ENCODE assay signal across 10 mouse cellular contexts in the genomic region with DNA sequence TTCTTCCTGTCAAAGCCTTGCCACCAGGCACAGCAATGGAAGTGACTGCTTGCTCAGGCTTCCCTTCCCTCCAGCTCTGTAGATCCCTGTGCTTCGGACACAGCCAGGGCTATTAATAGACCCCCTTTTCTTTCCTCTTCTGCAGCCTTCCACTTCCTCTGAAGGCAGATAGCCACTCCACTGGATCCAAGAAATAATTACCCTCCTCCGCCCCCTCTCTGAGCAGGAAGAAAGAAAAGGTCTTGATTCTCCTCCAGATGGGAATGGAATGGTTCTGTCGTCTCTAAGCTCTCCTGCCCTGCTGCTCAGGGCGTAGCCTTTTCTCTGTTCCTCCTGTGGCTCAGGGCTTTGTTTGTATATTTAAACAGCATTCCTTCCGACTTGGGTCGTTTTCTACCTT. TPM values are rescaled to one million over a fixed set of nuclear protein-coding genes. Genes with fewer than 3 reads are reported as not detected.
A peak's percentile ranks its signal among the peaks of the same experiment; 100 is the strongest.
DNase-seq lines count a peak whose midpoint lies in the region; ATAC-seq and TF ChIP-seq lines count a peak whose summit lies in the region.
"Had no signal": no experiment of that assay in that cellular context is flagged by ENCODE, and none has a peak within 500 bp of the region (broad histone marks: within the 10 kb centered on the region; RNA-seq: fewer than 3 reads in every experiment).

No protein-coding gene starts in this region.

- no peaks in the 10 kb centered on the region for H3K36me3 ChIP-seq in midbrain, embryonic 11.5 days (ENCODE audit: control insufficient read depth, insufficient read depth, low read length)
- H3K36me3 ChIP-seq in midbrain, embryonic 10.5 days: no peaks in the 10 kb centered on the region
- H3K36me3 ChIP-seq in heart, adult 2 months (ENCODE audit: control insufficient read depth, insufficient read depth, low read length): no peaks in the 10 kb centered on the region
- no peaks in the 10 kb centered on the region for H3K36me3 ChIP-seq in kidney, postnatal 0 days (ENCODE audit: insufficient read depth, low read length)
- no peaks in the 10 kb centered on the region for H3K36me3 ChIP-seq in midbrain, embryonic 16.5 days (ENCODE audit: control insufficient read depth, insufficient read depth, low read length)

- intact Hi-C loops in heart, adult 2 months (cut with DNase I): no loop called here

- H3K4me1 ChIP-seq in midbrain, embryonic 11.5 days (ENCODE audit: control insufficient read depth, insufficient read depth, low read length): no peaks in the 10 kb centered on the region
- peaks cover 14% of the 10 kb centered on the region for H3K4me1 ChIP-seq in midbrain, embryonic 10.5 days
- peaks cover 7% of the 10 kb centered on the region for H3K4me1 ChIP-seq in heart, adult 2 months (ENCODE audit: control insufficient read depth, insufficient read depth, low read length)
- peaks cover 10% of the 10 kb centered on the region for H3K4me1 ChIP-seq in kidney, postnatal 0 days (replicated peaks; ENCODE audit: insufficient read depth, low read length)
- peaks cover 6% of the 10 kb centered on the region; the same call in 1 of the 2 replicates for H3K4me1 ChIP-seq in midbrain, embryonic 16.5 days (ENCODE audit: control insufficient read depth, insufficient read depth, low read length)

- no peaks in the 10 kb centered on the region for H3K79me2 ChIP-seq in heart, adult 2 months (replicated peaks; ENCODE audit: control insufficient read depth, insufficient read depth, low read length)

- no peak overlapping the region for H3K4me2 ChIP-seq in midbrain, embryonic 11.5 days
- H3K4me2 ChIP-seq in kidney, postnatal 0 days (ENCODE audit: low read length): peak overlapping the region; percentile 35; the same call in 1 of the 2 replicates
- H3K4me2 ChIP-seq in midbrain, embryonic 16.5 days (ENCODE audit: low read length): no peak overlapping the region

- H3K4me3 ChIP-seq in midbrain, embryonic 11.5 days (ENCODE audit: low read depth, low read length): no peak overlapping the region
- H3K4me3 ChIP-seq in midbrain, embryonic 10.5 days: no peak overlapping the region
- H3K4me3 ChIP-seq in heart, adult 2 months: no peak overlapping the region
- H3K4me3 ChIP-seq in kidney, postnatal 0 days (replicated peaks; ENCODE audit: low read depth, low read length): no peak overlapping the region
- no peak overlapping the region for H3K4me3 ChIP-seq in midbrain, embryonic 16.5 days (ENCODE audit: low read depth, low read length)

- no peak for TF ChIP-seq POLR2A in heart, adult 2 months (IDR thresholded peaks at IDR 0.05; ENCODE audit: insufficient read depth, low read depth, low read length)

- ATAC-seq in midbrain, embryonic 11.5 days (ENCODE audit: low FRiP score): no peak
- no peak for ATAC-seq in kidney, postnatal 0 days (replicated peaks; ENCODE audit: low FRiP score, low read depth)
- no peak for ATAC-seq in midbrain, embryonic 16.5 days

- WGBS in midbrain, embryonic 11.5 days: 26% methylated on average over 6 of the region's 6 CpGs
- WGBS in midbrain, embryonic 10.5 days: 25% methylated on average over 6 of the region's 6 CpGs
- 7% methylated on average over 6 of the region's 6 CpGs for WGBS in heart, adult 2 months
- 16% methylated on average over 6 of the region's 6 CpGs for WGBS in kidney, postnatal 0 days
- WGBS in midbrain, embryonic 16.5 days: 9% methylated on average over 6 of the region's 6 CpGs

- TF ChIP-seq EP300 in heart, adult 2 months (IDR thresholded peaks at IDR 0.05; ENCODE audit: insufficient read depth, low read depth, low read length): no peak

- no peaks in the 10 kb centered on the region for H3K9me3 ChIP-seq in midbrain, embryonic 11.5 days (ENCODE audit: control insufficient read depth, low read length)
- H3K9me3 ChIP-seq in midbrain, embryonic 10.5 days (replicated peaks): no peaks in the 10 kb centered on the region
- H3K9me3 ChIP-seq in kidney, postnatal 0 days (replicated peaks; ENCODE audit: low read length): no peaks in the 10 kb centered on the region
- no peaks in the 10 kb centered on the region for H3K9me3 ChIP-seq in midbrain, embryonic 16.5 days (replicated peaks; ENCODE audit: control insufficient read depth, low read length, poor library complexity, severe bottlenecking)

- H3K27me3 ChIP-seq in midbrain, embryonic 11.5 days (ENCODE audit: control insufficient read depth, insufficient read depth, low read length): no peaks in the 10 kb centered on the region
- H3K27me3 ChIP-seq in midbrain, embryonic 10.5 days (ENCODE audit: low read depth, poor library complexity, severe bottlenecking): no peaks in the 10 kb centered on the region
- no peaks in the 10 kb centered on the region for H3K27me3 ChIP-seq in heart, adult 2 months (ENCODE audit: control insufficient read depth, insufficient read depth, low read length)
- H3K27me3 ChIP-seq in kidney, postnatal 0 days (ENCODE audit: insufficient read depth, low read length): no peaks in the 10 kb centered on the region
- H3K27me3 ChIP-seq in midbrain, embryonic 16.5 days (ENCODE audit: control insufficient read depth, insufficient read depth, low read depth, low read length): no peaks in the 10 kb centered on the region

- no peak for TF ChIP-seq CTCF in heart, adult 2 months (IDR thresholded peaks at IDR 0.05)
- TF ChIP-seq CTCF in kidney, postnatal 0 days (IDR thresholded peaks at IDR 0.05; ENCODE audit: low read depth): no peak

- no peak overlapping the region for H3K9ac ChIP-seq in midbrain, embryonic 11.5 days (ENCODE audit: low read length)
- no peak overlapping the region for H3K9ac ChIP-seq in heart, adult 2 months (ENCODE audit: low read depth, low read length)
- no peak overlapping the region for H3K9ac ChIP-seq in kidney, postnatal 0 days (ENCODE audit: low read depth, low read length)
- no peak overlapping the region for H3K9ac ChIP-seq in midbrain, embryonic 16.5 days (ENCODE audit: low read depth, low read length)

- H3K27ac ChIP-seq in midbrain, embryonic 11.5 days (ENCODE audit: low read depth, low read length): no peak overlapping the region
- H3K27ac ChIP-seq in midbrain, embryonic 10.5 days (replicated peaks): no peak overlapping the region; the same call in 1 of the 2 replicates
- H3K27ac ChIP-seq in heart, adult 2 months: peak overlapping the region; percentile 54
- H3K27ac ChIP-seq in kidney, postnatal 0 days: peak overlapping the region; percentile 76
- 0 out of 2 replicates have a peak overlapping the region, but pooled peaks have one; percentile 5 for H3K27ac ChIP-seq in midbrain, embryonic 16.5 days (ENCODE audit: low read length)

- DNase-seq in midbrain, embryonic 11.5 days (ENCODE audit: low spot score, missing footprints): peak; percentile 84
- DNase-seq in midbrain, embryonic 10.5 days (ENCODE audit: low spot score): no peak
- DNase-seq in heart, adult 2 months: peak; percentile 26 to 27
- DNase-seq in kidney, postnatal 0 days (ENCODE audit: low spot score): peak; percentile 86
- DNase-seq in ovary, postnatal 14 days (ENCODE audit: low spot score): no peak
- no peak for DNase-seq in urinary bladder, postnatal 14 days (ENCODE audit: low spot score)
- DNase-seq in right cerebral cortex, postnatal 25 days: no peak
- DNase-seq: cerebellum, postnatal 25 days; spleen, adult 18-20 months had no signal

RNA-seq across cellular contexts. Expression of a gene that starts 27.0 kb away (rescaled TPM):
- 22.3 and 23.0 TPM in 2 replicates for polyA plus RNA-seq in midbrain, embryonic 11.5 days (2014; fragmentation: Nextera tagmentation; extraction: Ambion mirVana)
- polyA plus RNA-seq in midbrain, embryonic 10.5 days (2016; fragmentation: Nextera tagmentation; extraction: Ambion mirVana): 27.2 and 30.8 TPM in 2 replicates
- total RNA-seq in heart, adult 2 months (2021): 10 to 100 TPM; 16.1 to 19.2 TPM
- polyA plus RNA-seq in heart, adult 2 months (2012; rRNA removed): 7.9 and 10.2 TPM in 2 replicates
- polyA plus RNA-seq in kidney, postnatal 0 days (2015; fragmentation: Nextera tagmentation; extraction: Ambion mirVana): 24.9 and 25.5 TPM in 2 replicates
- 11.1 and 11.6 TPM in 2 replicates for polyA plus RNA-seq in midbrain, embryonic 16.5 days (2015; fragmentation: Nextera tagmentation; extraction: Ambion mirVana)

RNA-seq across cellular contexts. Expression of a gene that starts 28.5 kb away (rescaled TPM):
- polyA plus RNA-seq in midbrain, embryonic 11.5 days (2014; fragmentation: Nextera tagmentation; extraction: Ambion mirVana): 46.8 and 47.6 TPM in 2 replicates
- 54.3 and 55.9 TPM in 2 replicates for polyA plus RNA-seq in midbrain, embryonic 10.5 days (2016; fragmentation: Nextera tagmentation; extraction: Ambion mirVana)
- total RNA-seq in heart, adult 2 months (2021): 10 to 100 TPM; 26.6 to 33.0 TPM
- 28.3 and 35.6 TPM in 2 replicates for polyA plus RNA-seq in heart, adult 2 months (2012; rRNA removed)
- polyA plus RNA-seq in kidney, postnatal 0 days (2015; fragmentation: Nextera tagmentation; extraction: Ambion mirVana): 55.2 and 55.8 TPM in 2 replicates
- polyA plus RNA-seq in midbrain, embryonic 16.5 days (2015; fragmentation: Nextera tagmentation; extraction: Ambion mirVana): 35.1 and 39.2 TPM in 2 replicates

Comparison
In these comparisons a context has a peak if more than half of its experiments do, and no peak if none do; other contexts are left out.
1. DNase-seq: peak in midbrain, embryonic 11.5 days (single experiment), heart, adult 2 months (2 of 2) and kidney, postnatal 0 days (single experiment); none in midbrain, embryonic 10.5 days (single experiment), ovary, postnatal 14 days (single experiment), urinary bladder, postnatal 14 days (single experiment) and right cerebral cortex, postnatal 25 days (single experiment).
2. H3K27ac ChIP-seq: peak in heart, adult 2 months (single experiment), kidney, postnatal 0 days (single experiment) and midbrain, embryonic 16.5 days (single experiment); none in midbrain, embryonic 11.5 days (single experiment) and midbrain, embryonic 10.5 days (single experiment).